Mouse (Mus musculus) megakaryocyte progenitor cell, adult 5-6 weeks (primary cell): ENCODE measurements around the gene Shroom3. TPM values are rescaled to one million over a fixed set of nuclear protein-coding genes. Genes with fewer than 3 reads are reported as not detected.

ENCODE experiments used
- ATAC-seq: replicated peaks from 2 replicates; pipeline ENCODE4 v1.8.0; 2016; ENCODE audit warnings: mild to moderate bottlenecking, moderate TSS enrichment, inconsistent platforms; ENCODE audit not compliant: poor library complexity
- total RNA-seq, 2 experiments: library from RNA; stranded (forward) in 1 of 2; stranded (reverse) in 1 of 2; fragments of 157-497, 149-512 nt in 1 of 2; fragments of 200-1000 nt in 1 of 2; gene quantifications; 2 replicates each; pipeline versions ENCODE4 v1.2.3 to v1.2.4; 2015 to 2017

The Shroom3 gene
- total RNA-seq, 2 experiments from 2014 or later: 0.49 TPM; not detected in 1

DNA sequence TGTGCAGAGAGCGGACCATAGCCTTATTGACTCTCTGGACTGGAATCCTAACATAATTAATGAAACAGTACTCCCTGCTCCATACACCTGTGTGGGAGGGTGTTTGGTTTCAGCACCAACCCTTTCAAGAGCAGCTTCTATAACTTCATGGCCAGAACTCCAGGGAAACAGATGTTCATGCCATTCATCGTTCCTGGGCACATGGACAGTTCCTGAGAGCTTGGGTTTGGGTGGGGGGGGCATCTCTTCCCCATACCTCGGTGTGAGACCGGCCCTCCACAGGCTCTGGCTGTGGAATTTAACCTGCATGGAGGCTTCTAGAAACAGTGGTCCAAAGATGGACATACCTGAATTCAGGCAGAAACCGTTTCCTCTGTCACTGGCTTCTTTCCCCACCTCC lies 59.5 kb downstream of the Shroom3 start:
- ATAC-seq: no peak

DNA sequence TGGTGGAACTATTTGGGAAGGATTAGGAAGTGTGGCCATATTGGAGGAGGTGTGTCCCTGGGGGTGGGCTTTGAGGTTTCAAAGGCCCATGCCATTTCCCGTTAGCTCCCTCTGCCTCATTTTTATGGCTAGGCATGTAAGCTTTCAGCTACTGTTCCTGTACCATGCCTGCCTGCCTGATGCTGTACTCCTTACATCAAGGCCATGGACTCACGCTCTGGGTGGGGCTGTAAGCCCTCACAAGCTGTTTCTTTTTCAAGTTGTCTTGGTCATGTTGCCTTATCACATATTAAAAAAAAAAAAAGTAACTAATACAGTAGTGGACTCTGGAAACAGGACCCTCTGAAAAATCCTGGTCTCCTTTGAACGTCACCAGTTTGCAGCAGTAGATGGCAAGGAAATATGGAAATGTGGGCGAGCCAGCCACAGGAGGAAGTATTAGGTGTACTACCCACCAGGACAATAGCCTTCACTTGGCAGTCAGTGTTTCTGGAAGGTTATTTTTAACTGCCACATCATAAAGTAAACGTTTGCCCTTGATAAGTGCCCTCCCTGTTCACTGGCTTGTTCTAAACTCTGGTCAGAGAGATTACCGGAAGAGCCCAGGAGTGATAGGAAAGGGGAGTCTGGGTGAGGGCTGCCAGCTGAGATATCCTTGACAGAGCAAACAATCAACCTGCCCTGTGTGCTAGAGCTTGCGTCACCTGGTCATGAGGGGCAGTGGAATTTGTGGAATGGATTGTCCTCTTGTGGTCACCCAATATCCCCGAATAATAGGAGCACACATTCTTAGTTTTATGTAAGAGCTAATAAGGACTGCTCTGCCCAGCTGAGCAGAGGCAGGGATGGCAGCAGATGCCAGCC lies 62.4 kb downstream of the Shroom3 start:
- ATAC-seq: no peak

DNA sequence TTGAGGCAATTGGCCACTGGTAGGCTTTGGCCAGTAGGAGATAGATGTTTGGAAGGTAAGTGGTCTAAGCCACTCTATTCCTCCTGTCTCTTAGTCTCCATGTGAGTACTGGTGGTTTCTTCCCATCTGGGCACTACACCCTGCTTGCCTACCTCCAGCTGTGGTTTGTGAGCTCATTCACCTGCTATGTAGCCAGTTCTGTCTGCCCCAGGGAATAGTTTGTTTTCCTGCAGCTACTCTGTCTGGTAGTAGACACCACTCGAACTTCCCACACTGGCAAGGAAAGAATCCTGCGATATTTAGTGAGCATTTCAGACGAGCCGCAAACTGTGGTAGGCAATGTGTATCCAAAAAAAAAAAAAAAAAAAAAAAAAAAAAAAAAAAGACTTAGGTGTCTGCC lies 68.3 kb downstream of the Shroom3 start:
- no peak for ATAC-seq

DNA sequence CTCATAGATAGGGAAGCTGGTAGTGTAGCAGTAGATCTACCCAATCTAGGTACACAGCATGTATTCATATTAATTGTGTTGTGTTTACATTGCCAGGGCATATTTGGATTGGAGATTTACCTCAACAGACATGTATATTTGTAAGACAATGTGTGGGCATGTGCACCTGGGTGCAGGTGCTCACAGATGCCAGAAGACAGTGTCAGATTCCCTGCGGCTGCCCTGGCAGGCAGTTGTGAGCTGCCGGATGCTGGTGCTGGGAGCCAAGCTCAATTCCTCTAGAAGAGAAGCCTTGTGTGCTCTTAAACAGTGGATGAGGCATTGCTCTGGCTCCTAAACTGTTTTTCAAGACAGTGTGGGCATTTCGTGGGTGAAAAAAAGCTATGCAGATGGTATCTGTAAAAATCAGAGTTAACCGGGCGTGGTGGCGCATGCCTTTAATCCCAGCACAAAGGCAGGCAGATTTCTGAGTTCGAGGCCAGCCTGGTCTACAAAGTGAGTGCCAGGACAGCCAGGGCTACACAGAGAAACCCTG lies 72.1 kb downstream of the Shroom3 start:
- no peak for ATAC-seq

DNA sequence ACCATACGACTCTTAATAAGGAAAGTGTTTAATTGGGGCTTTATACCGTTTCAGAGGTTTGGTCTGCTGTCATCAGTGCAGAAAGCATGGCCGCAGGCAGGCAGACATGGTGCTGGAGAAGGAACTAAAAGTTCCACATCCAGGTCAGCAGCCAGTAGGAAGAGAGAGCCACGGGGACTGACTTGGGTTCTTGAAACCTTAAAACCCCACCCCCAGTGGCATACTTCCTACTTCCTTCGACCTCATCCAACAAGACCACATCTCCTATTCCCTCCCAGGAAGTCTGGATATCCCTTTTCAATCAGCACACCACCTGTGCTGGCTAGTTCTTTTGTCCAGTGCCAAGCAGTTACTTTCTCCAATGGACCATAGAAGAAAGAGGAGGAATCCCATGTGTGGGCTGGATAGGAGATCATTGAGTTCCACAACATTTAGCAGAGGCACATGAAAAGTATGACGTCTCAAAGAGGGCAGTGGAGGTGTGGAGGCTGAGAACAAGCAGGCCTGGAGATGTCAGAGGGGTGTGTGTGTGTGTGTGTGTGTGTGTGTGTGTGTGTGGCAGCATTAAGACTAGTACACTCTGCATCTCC lies 76.0 kb downstream of the Shroom3 start:
- ATAC-seq: no peak

DNA sequence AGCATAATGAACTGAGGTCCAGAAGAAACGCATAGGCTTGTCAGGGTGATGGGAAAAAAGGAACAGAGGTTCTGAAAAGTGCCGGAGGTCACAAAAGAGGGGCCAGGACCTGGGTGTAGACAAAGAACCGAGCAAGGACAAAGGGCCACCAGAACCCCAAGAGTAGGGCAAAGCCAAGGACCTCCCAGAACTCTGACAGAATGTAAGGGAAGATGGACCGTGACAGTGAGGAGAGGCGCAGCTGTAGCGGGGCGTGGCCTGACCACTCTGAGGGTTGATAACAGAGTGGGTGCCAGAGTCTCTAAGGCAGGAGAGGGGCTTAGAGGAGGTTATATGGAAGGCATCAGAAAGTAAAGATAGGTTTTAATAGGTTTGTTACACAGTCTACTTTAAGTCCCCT lies 77.3 kb downstream of the Shroom3 start:
- ATAC-seq: no peak

DNA sequence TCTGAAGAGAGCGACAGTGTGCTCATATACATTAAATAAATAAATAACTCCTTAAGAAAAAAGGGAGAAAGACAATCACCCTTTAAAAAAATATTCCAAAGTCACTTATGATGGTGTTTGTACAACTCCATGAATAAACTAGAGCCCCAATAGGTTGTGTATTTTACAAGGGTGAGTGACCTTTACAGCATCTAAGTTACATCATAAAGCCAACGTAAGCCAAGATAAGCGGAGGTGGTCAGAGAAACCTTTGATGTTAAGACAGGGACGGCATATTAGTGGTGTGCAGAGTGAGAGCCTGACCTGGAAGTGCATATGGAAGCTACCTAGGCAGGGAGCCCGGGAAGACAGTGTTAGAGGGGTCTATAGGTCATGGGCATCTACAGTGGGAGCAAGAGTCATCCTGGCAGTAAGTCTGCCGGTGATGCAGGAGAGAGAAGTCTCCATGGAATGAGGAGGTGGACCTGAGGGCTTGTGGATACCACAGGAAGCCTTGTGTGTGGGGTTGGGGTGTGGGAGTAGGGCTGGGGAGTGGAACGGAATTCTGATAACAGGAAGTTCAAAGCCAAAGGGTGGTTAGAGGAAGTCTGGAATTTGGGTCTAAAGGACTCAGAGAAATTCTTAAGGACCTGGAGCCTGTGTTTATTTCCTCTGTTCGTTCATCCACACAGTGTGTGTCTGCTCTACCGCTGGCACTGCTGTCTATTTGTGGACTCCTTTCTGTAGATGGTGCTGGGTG lies 78.5 kb downstream of the Shroom3 start:
- ATAC-seq: no peak

DNA sequence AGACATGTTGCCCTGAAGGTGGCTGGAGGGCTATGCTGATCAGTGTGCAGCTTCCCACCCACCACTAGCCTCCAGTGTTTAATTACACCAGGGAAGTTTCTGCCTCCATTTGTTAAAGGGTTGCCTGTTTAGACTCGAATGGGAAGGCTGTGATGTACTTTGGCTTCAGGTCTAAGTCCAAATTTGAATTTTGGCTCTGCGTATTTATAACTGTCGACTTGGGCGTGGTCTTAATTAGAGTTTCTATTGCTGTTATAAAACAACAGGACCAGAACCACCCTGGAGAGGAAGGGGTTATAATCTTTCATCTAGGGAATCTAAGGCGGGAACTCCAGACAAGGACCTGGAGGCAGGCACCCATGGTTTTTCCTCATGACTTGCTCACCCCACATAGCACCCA lies 79.2 kb downstream of the Shroom3 start:
- ATAC-seq: no peak

DNA sequence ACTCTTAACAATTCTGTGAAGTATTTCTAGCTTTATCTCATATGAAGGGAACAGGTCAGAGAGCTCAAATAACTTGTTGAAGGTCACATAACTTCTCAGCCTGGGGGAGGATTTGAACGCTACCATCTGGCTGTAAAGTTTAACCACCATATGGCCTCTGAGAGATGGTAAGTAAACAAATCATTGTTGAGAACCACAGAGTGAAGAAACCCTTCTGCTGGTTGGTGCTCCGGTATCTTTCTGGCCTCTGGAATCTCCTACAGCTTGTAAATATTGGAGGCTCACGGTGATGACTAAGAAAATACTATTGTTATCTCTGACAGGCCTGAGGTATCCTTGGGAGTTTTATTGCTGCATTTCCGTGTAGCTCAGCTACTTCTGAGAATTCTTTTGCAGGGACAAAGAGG lies 80.3 kb downstream of the Shroom3 start:
- ATAC-seq: no peak

DNA sequence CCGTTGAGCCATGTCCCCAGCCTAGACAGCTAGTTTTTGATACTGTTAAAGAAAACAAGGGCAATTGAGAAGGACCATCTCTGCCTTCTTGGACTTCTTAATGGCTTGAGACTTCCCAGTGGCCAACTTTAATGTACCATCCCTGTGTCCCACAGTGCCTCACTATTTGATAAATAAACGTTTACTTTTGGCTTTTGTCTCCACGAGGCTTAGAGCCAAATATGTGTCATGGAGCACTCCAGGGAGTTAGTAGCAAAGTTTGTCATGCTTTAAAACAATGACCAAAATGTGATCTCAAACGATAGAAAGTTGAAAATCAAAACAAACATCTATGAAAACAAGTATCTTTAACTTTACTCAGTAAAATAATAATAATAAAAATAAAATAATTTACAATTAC lies 83.1 kb downstream of the Shroom3 start:
- ATAC-seq: no peak

DNA sequence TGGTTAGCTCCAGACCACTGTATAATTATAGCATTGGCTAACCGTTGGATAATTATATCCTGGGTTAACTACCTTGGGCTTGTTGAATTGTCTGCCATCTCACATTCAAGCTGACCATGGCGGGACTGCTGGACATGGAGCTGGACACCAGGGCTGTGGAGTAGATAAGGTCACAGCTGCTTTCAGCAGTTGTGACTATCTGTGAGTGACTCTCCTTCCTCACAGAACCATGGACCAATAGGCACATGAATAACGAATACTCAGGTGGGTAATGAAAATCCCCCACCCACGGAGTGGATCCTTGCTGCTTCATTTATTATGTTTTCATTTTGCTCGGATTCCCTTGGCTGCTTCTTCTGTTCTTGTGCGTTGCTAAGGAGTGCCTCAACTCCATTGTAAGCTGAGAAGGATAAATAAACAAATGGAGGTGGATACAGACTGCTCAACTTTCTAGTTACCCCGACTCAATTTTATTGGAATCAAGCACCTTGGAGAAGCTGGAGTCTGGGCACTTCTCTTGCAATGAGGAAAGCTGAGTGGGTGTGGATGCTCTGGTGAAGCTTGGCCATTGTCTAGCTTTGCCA lies 84.1 kb downstream of the Shroom3 start:
- ATAC-seq: no peak

DNA sequence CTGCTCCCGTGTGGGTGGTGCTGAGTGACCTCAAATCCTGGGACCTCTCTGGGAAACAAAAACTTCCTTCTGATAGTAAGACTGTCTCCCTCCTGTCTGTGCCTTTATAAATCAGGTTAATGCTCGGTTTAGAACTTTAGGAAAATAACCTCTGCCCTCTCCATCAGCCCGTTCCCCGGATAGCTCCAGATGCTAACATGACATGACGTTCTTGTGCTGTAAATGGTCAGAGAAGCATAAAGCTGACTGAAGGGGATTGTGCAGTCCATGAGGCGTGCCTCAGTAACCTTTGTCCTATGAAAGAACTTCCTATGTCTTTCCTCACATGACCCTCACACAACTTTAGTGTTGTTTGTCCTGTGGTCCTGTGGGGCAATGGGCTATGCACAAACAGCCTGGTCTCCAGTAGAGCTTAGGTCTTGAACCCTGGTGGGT lies 84.6 kb downstream of the Shroom3 start:
- no peak for ATAC-seq

DNA sequence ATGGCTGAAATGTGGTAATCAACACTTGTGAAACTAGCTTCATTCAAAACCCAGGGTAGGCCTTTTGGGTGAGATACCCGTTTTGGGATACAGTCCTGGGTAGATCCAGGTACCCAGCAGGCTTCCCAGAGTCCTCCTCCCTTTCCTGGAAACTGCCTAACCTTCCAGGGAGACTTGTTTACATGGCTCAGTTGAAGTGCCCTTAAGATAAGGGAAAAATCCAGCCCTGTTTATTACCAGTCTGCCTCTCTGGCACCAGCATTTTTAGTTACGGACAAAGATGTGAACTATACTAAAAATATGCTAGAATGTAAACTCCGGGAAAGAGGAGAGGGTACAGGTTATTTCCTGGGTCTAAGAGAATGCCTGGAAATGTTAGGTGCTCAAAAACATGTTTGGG lies 90.6 kb downstream of the Shroom3 start:
- ATAC-seq: no peak

DNA sequence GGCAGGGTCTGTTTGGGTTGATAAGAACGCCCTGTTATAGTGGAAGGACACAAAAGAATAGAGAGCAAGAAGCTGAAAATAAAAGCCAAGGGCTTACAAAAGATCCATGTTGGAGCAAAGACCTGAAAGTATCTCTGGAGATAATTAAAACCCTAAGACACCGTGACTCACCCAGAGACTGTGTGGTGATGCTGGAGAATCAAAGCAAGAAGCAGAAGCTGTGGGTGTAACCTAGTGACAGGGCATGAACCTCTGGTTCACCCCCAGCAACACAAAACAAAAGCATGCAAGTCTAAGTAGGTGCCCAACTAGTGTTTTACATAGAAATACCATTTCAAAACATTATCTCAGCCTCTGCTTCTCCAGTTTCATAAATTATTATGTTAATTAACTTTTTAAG lies 91.2 kb downstream of the Shroom3 start:
- ATAC-seq: no peak

DNA sequence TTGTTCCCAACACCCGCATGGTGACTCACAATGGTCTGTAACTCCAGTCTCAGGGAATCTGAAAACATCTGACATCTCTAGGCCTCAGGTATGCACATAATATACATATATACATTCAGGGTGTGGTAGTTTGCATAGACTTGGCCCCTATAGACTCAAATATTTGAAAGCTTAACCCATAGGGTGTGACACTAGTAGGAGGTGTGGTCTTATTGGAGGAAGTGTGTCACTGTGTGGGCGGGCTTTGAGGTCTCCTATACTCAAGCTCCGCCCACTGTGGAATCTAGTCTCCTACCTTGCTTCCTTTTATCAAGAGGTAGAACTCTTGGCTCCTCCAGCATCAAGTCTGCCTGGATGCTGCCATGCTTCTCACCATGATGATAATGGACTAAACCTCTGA lies 91.7 kb downstream of the Shroom3 start:
- ATAC-seq: no peak

DNA sequence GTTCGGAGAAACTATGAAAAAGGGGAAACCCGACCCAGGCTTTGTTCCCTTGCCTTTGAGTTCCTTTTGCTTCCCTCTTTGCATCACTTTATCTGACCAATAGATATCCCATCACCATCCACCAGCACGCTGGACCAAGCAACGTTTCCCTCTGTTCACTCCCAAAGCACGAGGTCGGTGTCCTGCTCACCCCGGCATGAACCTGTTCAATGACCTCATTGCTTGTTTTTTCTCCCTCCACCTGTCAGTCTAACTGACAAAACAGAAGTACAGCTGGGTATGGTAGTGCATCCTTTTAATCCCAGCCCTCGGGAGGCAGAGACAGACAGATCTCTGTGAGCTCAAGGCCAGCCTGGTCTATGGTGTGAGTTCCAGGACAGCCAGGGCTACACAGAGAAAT lies 95.2 kb downstream of the Shroom3 start:
- ATAC-seq: no peak

DNA sequence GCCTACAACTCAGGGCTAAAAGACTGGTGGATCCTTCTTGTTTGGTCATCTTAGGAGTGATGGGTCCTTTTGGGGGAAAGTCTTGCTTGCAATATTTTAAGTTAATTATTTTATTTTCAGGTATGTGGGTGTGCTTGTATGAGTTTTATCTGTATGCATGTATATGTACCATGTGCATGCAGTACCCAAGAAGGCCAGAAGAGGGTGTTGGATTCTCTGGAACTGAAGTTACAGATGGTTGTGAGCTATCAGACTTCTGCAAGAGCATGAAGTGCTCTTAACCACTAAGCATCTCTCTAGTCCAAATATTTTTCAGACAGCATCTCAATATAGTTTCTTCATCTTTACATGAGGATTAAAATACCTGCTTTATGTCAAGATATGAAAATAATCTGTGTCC lies 97.8 kb downstream of the Shroom3 start:
- no peak for ATAC-seq

DNA sequence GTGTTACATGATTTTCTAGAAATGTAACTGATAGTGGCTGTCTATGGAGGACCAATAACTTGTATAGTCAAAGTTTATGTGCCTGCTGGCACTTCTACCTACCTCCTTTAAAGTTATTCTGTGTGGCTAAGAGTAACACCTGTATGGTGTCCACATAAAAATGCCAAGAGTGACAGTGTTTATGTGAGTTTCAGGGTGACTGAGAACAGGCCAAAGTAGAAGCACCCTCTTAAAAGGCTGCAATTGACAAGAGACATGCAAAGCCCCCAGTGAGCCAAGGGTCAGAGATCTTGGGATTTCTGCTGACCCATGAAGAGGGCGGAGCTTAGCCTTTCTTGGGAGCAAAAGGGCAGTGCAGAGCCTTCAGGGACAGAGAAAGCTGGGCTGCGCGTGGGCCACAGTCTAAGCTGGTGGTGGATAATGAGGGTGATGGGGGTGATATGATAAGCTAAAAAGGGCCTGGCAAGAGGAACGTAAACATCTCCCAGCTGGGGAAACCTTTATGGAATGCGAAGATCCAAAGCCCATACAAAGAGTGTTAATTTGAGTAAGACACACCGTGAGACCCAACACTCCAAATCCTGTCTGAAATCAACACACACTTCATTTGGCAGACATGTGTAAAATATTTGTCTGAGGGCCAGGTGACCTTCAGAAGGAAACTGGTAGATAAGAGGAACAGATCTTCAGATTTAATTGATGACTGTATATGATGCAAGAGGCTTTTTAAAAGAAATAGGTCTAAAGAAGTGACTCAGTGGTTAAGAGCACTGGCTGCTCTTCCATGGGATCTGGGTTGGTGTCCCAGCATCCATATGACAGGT lies 101.0 kb downstream of the Shroom3 start:
- ATAC-seq: no peak

DNA sequence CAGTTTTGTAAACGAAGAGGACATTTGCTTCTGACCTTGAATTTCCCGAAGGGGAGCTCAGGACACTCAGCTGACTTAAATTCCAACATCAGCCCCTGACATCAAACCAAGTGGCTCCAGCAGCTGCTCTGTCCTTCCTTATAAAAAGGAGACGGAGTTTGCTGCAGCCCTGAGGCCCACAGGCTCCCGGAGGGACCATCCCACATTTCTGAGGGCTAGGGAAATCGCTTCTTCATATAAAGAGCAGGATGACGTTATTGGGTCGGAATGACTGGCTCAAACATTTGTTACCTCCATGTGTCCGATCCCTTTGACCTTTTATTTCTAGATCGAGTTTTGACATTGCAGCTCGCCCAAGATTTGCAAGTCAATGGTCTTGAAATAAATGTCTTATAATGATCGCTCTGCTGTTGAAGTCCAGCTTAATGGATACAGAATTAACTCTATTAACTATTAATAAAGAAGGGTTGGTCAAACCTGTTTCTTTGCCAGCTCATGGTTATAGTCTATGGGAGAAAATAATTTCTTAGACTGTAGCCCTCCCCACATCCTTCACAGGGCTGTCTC lies 102.7 kb downstream of the Shroom3 start:
- ATAC-seq: no peak

DNA sequence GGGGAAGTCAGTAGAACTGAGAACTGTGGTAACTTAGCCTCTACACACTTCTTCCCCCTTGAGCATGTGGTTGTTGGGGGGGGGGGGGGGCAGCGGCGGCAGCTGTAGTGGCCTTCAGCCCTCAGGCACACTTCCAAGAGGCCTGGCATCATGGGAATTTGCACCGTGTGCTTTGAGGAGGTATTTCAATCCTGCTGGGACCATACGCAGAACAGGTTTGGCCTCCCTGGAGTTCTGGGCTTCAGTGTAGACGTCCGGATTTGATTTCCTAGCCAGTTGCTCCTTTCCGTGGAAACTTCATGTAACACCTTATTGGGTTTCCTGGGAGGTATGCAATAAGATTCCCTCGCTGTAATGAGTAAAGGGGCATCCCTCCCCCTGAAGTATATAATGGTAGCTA lies 105.8 kb downstream of the Shroom3 start:
- ATAC-seq: no peak
